Mouse (Mus musculus) ovary, adult 10 weeks (tissue): ENCODE data around the gene Olfr31. TPM values are rescaled to one million over a fixed set of nuclear protein-coding genes. Genes with fewer than 3 reads are reported as not detected.

Source experiments
- polyA plus RNA-seq: library from polyadenylated mRNA; stranded (reverse); fragments of 350-450 nt; fragmentation: Illumina TruSeq; extraction: RNeasy Lipid Tissue Mini Kit (QIAGEN cat#74804); gene quantifications from one replicate; pipeline ENCODE4 v1.2.3, GENCODE M21; 2014

Gene Olfr31
- not detected for polyA plus RNA-seq

GRCm38 (mm10) chr14:14322528-14322927, at the start of gene Olfr31:
Gene Olfr31, plus strand, starts transcription at chr14:14322828.

DNA sequence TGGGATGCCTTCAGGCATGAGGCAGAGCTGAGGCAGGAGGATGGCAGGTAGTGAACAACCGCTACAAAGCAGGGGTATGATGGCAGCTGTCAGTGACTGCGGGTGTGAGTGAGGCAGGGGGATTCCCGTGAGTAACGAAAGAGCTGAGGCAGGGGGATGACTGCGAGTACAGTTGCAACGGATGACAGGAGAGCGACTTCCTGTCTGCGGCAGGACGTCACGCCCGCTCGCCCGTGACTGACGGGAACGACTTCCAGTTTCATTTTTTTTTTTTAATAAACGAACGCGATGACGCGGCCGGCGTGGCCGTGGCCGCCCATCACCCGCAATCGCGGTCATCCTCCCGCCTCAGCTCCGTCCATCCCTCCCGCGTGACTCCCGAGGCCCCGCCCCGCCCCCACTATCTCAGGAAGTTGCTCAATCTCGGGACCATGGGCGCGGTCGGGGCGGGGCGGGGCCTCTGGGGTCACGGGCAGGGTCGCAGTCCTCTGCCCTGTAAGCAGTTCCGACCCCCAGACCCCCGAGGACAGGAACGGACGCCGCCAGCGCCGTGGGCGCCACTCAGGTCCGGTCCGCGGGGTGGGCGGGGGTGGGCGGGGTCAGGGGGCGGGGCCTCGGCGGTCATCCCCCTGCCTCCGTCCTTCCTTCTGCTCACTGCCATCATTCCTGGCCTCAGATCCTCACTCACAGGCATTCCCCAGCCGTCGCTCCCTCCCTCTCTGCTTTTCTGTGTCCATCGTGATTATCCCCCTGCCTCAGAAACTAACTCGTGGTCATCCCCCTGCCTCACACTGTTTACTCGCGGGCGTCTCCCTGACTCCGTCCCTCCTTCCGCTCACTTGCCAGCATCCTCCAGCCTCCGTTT, 23.6 kb downstream of the Olfr31 start, which contains the start of gene Il3ra:
Il3ra (plus strand) TSS at position 328 of the 865 bp plus-strand sequence.

Other genes with a start within 250 kb of the Olfr31 start
- gene Psmd6, start 201.8 kb upstream of the Olfr31 start, polyA plus RNA-seq: 160 TPM
- not detected for gene Olfr720, start 136.0 kb upstream of the Olfr31 start, polyA plus RNA-seq
- not detected for gene Il3ra, start 23.4 kb downstream of the Olfr31 start, polyA plus RNA-seq
- gene Olfr721-ps1, start 78.5 kb downstream of the Olfr31 start, polyA plus RNA-seq: not detected